Mouse (Mus musculus): ENCODE results near the gene Tubb4a. TPM values are rescaled to one million over a fixed set of nuclear protein-coding genes. Genes with fewer than 3 reads are reported as not detected.

The Tubb4a gene
- polyA plus RNA-seq (2014; fragmentation: Illumina TruSeq; extraction: RNeasy Lipid Tissue Mini Kit (QIAGEN cat#74804); ENCODE audit: low read depth, low replicate concordance): 2.8 TPM

GRCm38 (mm10) chr17:57087049-57087832, at the start of gene Tubb4a:
Gene Tubb4a (minus strand): TSS chr17:57087782.

GRCm38 (mm10) chr17:57105181-57106034, 17.8 kb upstream of the Tubb4a start, which contains the start of gene Tnfsf9:
Gene Tnfsf9 (plus strand): TSS chr17:57105325.

GRCm38 (mm10) chr17:57078336-57078735, 9.2 kb downstream of the Tubb4a start, which contains the start of gene Dennd1c:
Gene Dennd1c (minus strand): TSS chr17:57078514.

GRCm38 (mm10) chr17:57059486-57059977, 28.1 kb downstream of the Tubb4a start, which contains the start of gene Slc25a23:
Gene Slc25a23 (minus strand): TSS chr17:57059863.

GRCm38 (mm10) chr17:57058891-57059485, 28.6 kb downstream of the Tubb4a start, which contains the start of gene Crb3:
Gene Crb3 (plus strand): TSS chr17:57059105.

GRCm38 (mm10) chr17:57041554-57041953, 46.0 kb downstream of the Tubb4a start, which contains the start of gene Slc25a41:
Gene Slc25a41 (minus strand): TSS chr17:57041654.

GRCm38 (mm10) chr17:57030931-57031660, 56.5 kb downstream of the Tubb4a start, which contains the start of gene Khsrp:
Gene Khsrp (minus strand): TSS chr17:57031522.

Other genes with a start within 250 kb of the Tubb4a start
- 4.8 TPM for gene Acsbg2, start 213.3 kb downstream of the Tubb4a start, polyA plus RNA-seq (2014; fragmentation: Illumina TruSeq; extraction: RNeasy Lipid Tissue Mini Kit (QIAGEN cat#74804); ENCODE audit: low read depth, low replicate concordance)
- 1.8 TPM for gene 1700061G19Rik, start 212.3 kb downstream of the Tubb4a start, polyA plus RNA-seq (2014; fragmentation: Illumina TruSeq; extraction: RNeasy Lipid Tissue Mini Kit (QIAGEN cat#74804); ENCODE audit: low read depth, low replicate concordance)
- gene Mllt1, start 152.4 kb downstream of the Tubb4a start, polyA plus RNA-seq (2014; fragmentation: Illumina TruSeq; extraction: RNeasy Lipid Tissue Mini Kit (QIAGEN cat#74804); ENCODE audit: low read depth, low replicate concordance): 23.0 TPM
- not detected for gene Acer1, start 105.7 kb downstream of the Tubb4a start, polyA plus RNA-seq (2014; fragmentation: Illumina TruSeq; extraction: RNeasy Lipid Tissue Mini Kit (QIAGEN cat#74804); ENCODE audit: low read depth, low replicate concordance)
- gene Clpp, start 97.5 kb downstream of the Tubb4a start, polyA plus RNA-seq (2014; fragmentation: Illumina TruSeq; extraction: RNeasy Lipid Tissue Mini Kit (QIAGEN cat#74804); ENCODE audit: low read depth, low replicate concordance): 74.2 TPM
- gene Alkbh7, start 90.4 kb downstream of the Tubb4a start, polyA plus RNA-seq (2014; fragmentation: Illumina TruSeq; extraction: RNeasy Lipid Tissue Mini Kit (QIAGEN cat#74804); ENCODE audit: low read depth, low replicate concordance): 21.7 TPM
- not detected for gene Pspn, start 87.8 kb downstream of the Tubb4a start, polyA plus RNA-seq (2014; fragmentation: Illumina TruSeq; extraction: RNeasy Lipid Tissue Mini Kit (QIAGEN cat#74804); ENCODE audit: low read depth, low replicate concordance)
- 54.6 TPM for gene Gtf2f1, start 76.5 kb downstream of the Tubb4a start, polyA plus RNA-seq (2014; fragmentation: Illumina TruSeq; extraction: RNeasy Lipid Tissue Mini Kit (QIAGEN cat#74804); ENCODE audit: low read depth, low replicate concordance)
- gene Gm17949, start 76.3 kb downstream of the Tubb4a start, polyA plus RNA-seq (2014; fragmentation: Illumina TruSeq; extraction: RNeasy Lipid Tissue Mini Kit (QIAGEN cat#74804); ENCODE audit: low read depth, low replicate concordance): 0.53 TPM
- gene Khsrp, start 56.3 kb downstream of the Tubb4a start, polyA plus RNA-seq (2014; fragmentation: Illumina TruSeq; extraction: RNeasy Lipid Tissue Mini Kit (QIAGEN cat#74804); ENCODE audit: low read depth, low replicate concordance): 48.9 TPM
- gene Slc25a41, start 46.1 kb downstream of the Tubb4a start, polyA plus RNA-seq (2014; fragmentation: Illumina TruSeq; extraction: RNeasy Lipid Tissue Mini Kit (QIAGEN cat#74804); ENCODE audit: low read depth, low replicate concordance): 0.43 TPM
- 30.2 TPM for gene Crb3, start 28.7 kb downstream of the Tubb4a start, polyA plus RNA-seq (2014; fragmentation: Illumina TruSeq; extraction: RNeasy Lipid Tissue Mini Kit (QIAGEN cat#74804); ENCODE audit: low read depth, low replicate concordance)
- 57.3 TPM for gene Slc25a23, start 27.9 kb downstream of the Tubb4a start, polyA plus RNA-seq (2014; fragmentation: Illumina TruSeq; extraction: RNeasy Lipid Tissue Mini Kit (QIAGEN cat#74804); ENCODE audit: low read depth, low replicate concordance)
- 4.7 TPM for gene Dennd1c, start 9.3 kb downstream of the Tubb4a start, polyA plus RNA-seq (2014; fragmentation: Illumina TruSeq; extraction: RNeasy Lipid Tissue Mini Kit (QIAGEN cat#74804); ENCODE audit: low read depth, low replicate concordance)
- gene Tnfsf9, start 17.5 kb upstream of the Tubb4a start, polyA plus RNA-seq (2014; fragmentation: Illumina TruSeq; extraction: RNeasy Lipid Tissue Mini Kit (QIAGEN cat#74804); ENCODE audit: low read depth, low replicate concordance): not detected
- gene Cd70, start 62.0 kb upstream of the Tubb4a start, polyA plus RNA-seq (2014; fragmentation: Illumina TruSeq; extraction: RNeasy Lipid Tissue Mini Kit (QIAGEN cat#74804); ENCODE audit: low read depth, low replicate concordance): not detected
- 0.69 TPM for gene Tnfsf14, start 106.4 kb upstream of the Tubb4a start, polyA plus RNA-seq (2014; fragmentation: Illumina TruSeq; extraction: RNeasy Lipid Tissue Mini Kit (QIAGEN cat#74804); ENCODE audit: low read depth, low replicate concordance)
- gene C3, start 140.4 kb upstream of the Tubb4a start, polyA plus RNA-seq (2014; fragmentation: Illumina TruSeq; extraction: RNeasy Lipid Tissue Mini Kit (QIAGEN cat#74804); ENCODE audit: low read depth, low replicate concordance): 356 TPM
- 53.9 TPM for gene Gpr108, start 160.7 kb upstream of the Tubb4a start, polyA plus RNA-seq (2014; fragmentation: Illumina TruSeq; extraction: RNeasy Lipid Tissue Mini Kit (QIAGEN cat#74804); ENCODE audit: low read depth, low replicate concordance)
- 42.5 TPM for gene Trip10, start 161.7 kb upstream of the Tubb4a start, polyA plus RNA-seq (2014; fragmentation: Illumina TruSeq; extraction: RNeasy Lipid Tissue Mini Kit (QIAGEN cat#74804); ENCODE audit: low read depth, low replicate concordance)
- 3.9 TPM for gene Vav1, start 191.3 kb upstream of the Tubb4a start, polyA plus RNA-seq (2014; fragmentation: Illumina TruSeq; extraction: RNeasy Lipid Tissue Mini Kit (QIAGEN cat#74804); ENCODE audit: low read depth, low replicate concordance)